Mouse (Mus musculus) heart, adult 9 months (tissue): ENCODE results near the gene Ndufv3.
A peak's percentile ranks its signal among the peaks of the same experiment; 100 is the strongest.
"Not testable (repeated sequence)": the region's sequence is repeated elsewhere in the genome, so short reads cannot be mapped to it uniquely, and the experiment has no call there.

ENCODE experiments used
- DNase-seq, 2 experiments: peaks; one replicate each; pipeline ENCODE4 v3.0.0; 2022; ENCODE audit warnings: low spot score in 2 of 2

The Ndufv3 gene

DNA sequence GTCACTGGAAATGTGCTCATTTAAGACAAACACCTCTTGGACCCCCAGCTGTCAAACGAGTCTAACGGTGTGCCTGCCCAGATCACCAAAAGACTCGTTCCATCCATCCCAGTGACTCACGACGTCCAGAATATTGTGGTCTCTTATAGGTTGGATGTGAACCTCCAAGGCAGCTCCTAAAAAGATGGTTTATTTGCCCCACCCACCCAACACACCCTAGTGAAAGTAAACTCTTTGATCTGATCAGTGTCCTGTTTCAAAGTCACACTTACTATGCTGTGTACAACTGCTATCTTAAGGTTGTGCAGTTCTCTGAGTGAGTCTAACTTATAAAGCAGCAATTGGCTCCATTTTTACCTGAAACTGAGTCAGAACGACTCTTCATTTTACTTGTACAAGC is 7.3 kb upstream of the Ndufv3 start:
- no peak for DNase-seq

GRCm38 (mm10) chr17:31514696-31515095 is 5.2 kb upstream of the Ndufv3 start:
- no peak for DNase-seq

- DNase-seq: no peak
Measured at GRCm38 (mm10) chr17:31519344-31519945, 470 bp upstream of the Ndufv3 start.

DNA sequence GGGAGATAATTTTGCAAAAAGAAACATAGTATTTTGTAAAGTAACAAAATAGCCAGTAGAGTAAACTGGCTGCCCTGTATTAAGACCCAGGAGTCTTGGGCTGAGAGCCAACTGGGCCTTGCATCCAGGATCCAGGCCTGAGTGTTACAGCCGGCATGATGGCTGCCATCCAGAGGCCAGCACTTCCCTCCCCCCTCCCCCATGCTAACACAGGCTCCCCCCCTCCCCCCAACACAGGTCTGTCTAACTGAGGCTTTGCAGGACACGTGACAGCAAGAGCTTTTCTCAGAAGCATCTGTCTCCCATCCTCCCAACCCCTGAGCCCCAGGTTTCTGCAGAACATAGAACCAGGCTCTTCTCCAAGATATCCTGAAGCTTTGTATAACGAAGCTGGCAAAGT is 980 bp downstream of the Ndufv3 start:
- DNase-seq: peak; percentile 55 to 66

DNA sequence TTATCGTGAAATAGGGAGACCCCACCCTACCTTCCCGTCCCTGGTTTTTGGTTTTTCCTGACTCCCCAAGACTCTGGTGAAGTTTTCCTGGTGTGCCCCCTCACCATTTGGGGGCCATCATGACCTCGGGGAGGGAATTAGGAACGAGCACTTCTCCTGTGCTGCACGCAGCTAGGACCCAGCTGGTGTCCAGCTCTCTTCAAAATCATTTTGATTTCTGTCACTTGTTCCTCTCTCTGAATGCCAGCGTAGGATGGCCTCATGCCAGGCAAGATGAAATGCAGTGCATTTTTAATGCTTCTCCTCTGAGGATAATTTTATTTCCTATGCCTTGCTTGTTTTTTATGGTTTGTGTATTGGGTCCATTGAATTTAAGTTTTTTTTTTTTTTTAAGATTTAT is 2.0 kb downstream of the Ndufv3 start:
- no peak for DNase-seq

GRCm38 (mm10) chr17:31525114-31525513 is 5.2 kb downstream of the Ndufv3 start:
- DNase-seq: no peak

GRCm38 (mm10) chr17:31525816-31526215 is 5.9 kb downstream of the Ndufv3 start:
- no peak for DNase-seq

- no peak for DNase-seq
Measured at GRCm38 (mm10) chr17:31529314-31529713, 9.4 kb downstream of the Ndufv3 start.

DNA sequence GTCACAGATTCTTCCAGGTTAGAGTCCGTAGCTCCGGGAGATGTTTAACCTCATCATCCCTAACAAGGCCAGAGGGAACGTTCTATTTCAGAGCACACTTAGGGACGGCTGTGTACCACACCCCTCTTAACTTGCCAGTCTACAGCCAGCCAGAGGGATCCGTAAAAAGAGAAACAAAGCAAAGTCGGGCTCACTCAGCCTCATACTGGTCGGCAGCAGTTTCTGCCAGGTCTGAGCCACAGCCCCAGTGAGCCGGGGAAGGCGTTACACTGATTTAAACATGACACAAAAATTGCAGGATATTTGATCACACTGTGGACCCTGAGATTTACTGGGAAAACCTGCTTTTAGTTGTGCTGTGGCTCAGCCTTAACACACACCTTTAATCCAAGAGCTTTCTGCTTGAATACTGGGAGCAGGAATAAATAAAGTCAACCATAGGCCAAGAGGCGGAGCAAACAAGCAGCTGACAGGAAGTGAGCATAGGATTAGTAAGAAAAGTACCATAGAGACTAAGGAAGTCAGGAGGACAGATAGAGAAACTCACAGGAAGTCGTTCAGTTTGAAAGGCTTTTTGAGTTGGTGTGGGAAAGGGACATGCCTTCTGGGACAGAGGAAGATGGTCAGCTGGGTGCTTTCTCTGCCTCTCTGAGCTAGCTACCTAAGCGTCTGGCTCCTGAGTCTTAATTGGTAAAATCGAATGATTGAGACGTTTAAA is 11.7 kb downstream of the Ndufv3 start:
- no peak for DNase-seq

- not testable (repeated sequence) for DNase-seq
Measured at GRCm38 (mm10) chr17:31532331-31532730, 12.4 kb downstream of the Ndufv3 start.

- DNase-seq: no peak
Measured at GRCm38 (mm10) chr17:31535358-31535757, 15.4 kb downstream of the Ndufv3 start.

GRCm38 (mm10) chr17:31535871-31536629 is 16.1 kb downstream of the Ndufv3 start:
- peak; percentile 74 to 79 for DNase-seq

DNA sequence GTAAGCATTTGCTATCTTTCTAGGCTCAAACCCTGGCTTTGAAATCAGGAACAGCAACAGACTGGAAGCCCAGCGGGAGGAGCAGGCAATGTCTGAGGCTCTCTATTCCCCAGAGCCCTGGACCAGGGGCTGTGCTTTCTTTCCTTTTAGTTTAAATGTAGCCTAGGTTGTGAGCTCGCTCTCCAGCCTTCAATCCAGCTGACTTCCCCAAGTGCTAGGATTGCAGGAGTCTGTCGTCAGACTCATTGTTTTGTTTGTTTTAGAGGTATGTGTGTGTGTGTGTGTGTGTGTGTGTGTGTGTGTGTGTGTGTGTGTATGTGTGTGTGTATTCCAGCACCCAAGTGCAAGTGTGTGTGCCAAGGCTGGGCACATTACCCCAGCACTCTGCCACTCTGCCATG is 20.2 kb downstream of the Ndufv3 start:
- DNase-seq: no peak

- no peak for DNase-seq
Measured at GRCm38 (mm10) chr17:31540809-31541459, 21.0 kb downstream of the Ndufv3 start.

- peak in 1 of 2 experiments; percentile 27 for DNase-seq
Measured at GRCm38 (mm10) chr17:31541460-31541831, 21.5 kb downstream of the Ndufv3 start.

GRCm38 (mm10) chr17:31543574-31543973 is 23.7 kb downstream of the Ndufv3 start:
- no peak for DNase-seq

DNA sequence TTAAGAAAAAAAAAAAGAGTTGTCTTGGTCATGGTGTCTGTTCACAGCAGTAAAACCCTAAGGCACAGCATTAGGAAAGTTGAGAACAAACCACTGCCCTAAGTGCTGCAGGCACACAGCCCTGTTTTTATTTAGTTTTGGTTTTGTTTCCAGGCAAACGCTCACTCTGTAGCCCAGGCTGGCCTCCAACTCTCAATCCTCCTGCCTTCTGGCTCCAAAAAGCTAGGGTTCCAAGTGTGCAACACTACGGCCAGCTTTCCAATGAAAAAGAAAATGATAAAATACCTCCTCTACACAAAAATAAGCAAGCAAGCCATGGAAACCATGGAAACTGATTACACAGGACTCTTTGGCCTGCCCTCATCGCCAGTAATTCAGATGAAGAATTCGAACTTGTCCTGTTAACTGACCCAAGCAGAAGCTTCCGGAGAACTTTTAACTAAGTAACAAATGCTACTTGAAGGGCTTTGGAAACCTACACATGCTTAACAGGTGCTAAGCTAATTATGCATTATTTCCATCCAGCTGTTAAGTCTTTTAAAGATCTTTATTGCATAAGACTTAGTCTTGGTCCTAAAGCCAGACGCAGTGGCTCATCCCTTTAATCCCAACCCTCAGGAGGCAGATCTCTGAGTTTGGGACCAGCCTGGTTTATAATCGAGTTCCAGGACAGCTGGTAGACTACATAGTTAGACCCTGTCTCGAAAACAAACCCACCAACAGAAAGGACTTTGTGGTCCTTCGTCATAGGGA is 26.7 kb downstream of the Ndufv3 start:
- peak; percentile 35 to 65 for DNase-seq

DNA sequence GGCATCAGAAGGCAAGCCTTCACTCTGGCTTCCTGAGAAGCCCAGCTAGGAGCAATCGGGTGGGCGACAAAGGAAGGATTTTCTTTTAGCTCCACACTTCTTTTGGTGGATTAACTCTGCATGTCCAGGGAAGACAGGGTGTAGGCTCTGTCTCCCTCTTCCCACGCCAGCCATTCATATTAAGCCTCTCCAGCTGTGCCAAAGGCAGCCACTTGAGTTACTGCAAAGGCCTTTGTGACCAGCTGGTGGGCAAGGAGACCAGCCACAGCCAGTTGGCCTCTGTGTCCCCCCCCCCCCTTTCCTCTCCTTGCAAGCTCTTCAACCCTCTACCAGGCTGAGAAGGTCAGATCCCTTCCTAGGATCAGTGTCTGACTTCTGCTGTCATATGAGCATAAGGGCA is 28.1 kb downstream of the Ndufv3 start:
- no peak for DNase-seq

DNA sequence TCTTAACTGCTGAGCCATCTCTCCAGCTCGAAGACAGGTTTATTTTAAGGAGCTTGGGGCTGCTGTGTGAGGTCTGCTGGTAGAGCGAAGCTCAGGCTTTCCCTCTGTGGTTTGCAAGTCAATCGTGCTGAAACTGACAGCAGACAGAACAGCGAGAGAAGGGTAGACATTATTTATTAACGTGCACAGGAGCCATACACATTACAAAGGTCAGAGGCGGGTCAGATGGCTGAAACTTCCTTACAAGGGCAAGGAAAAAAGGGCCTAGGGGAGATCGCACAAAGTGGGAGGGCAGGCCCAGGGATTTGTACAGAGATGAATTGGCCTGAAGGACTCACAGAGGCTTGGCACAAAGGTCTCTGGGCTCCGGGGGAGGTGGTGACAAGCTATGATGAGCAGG is 29.5 kb downstream of the Ndufv3 start:
- no peak for DNase-seq

DNA sequence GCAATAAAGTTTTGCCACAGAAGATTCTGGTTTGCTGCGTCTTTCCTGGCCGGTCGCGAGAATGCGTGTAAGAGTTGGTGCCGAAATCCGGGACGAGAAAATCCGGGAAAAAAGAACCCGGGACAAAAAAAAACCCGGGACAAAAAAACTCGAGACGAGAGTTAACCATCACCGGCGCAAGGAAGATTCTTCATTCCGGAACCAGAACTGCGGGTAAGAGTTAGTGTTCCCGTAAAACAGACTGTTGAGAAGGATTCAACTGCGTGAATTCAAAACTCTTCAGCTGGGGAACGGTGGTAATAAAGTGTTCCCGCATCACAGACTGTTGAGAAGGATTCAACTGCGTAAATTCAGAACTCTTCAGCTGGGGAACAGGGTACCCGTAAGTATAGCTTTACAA is 32.7 kb downstream of the Ndufv3 start:
- not testable (repeated sequence) for DNase-seq

DNA sequence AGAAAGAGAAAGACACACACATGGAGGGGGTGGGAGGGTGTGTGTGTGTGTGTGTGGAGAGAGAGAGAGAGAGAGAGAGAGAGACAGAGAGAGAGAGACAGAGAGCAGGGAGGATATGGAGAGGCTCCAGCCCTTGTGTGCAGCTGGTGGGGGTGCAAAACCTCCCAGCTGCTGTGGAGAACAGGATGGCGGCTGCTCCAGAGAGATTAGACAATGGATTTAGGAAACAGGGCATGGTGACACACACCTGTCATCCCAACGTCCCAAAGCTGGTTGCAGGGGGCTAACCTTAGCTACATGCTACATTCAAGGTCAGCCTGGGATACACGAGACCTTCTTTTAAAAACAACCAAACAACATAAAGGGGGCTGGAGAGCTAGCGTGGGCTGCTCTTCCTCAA is 36.3 kb downstream of the Ndufv3 start:
- DNase-seq: no peak
